Comparison of ENCODE assay signal across 10 mouse cellular contexts in genomic region chr2:174492858-174493257, GRCm38 (mm10). TPM values are rescaled to one million over a fixed set of nuclear protein-coding genes. Genes with fewer than 3 reads are reported as not detected.
DNase-seq lines count a peak whose midpoint lies in the region; ATAC-seq and TF ChIP-seq lines count a peak whose summit lies in the region.
"Had no signal": no experiment of that assay in that cellular context is flagged by ENCODE, and none has a peak within 500 bp of the region (broad histone marks: within the 10 kb centered on the region; RNA-seq: fewer than 3 reads in every experiment).

No protein-coding gene starts in this region.

- no peaks in the 10 kb centered on the region for H3K27me3 ChIP-seq in heart, adult 2 months (ENCODE audit: control insufficient read depth, insufficient read depth, low read length)
- H3K27me3 ChIP-seq in heart, embryonic 12.5 days (replicated peaks): no peaks in the 10 kb centered on the region; the same call in 1 of the 2 replicates
- H3K27me3 ChIP-seq: midbrain, embryonic 12.5 days had no signal

- H3K79me2 ChIP-seq in heart, adult 2 months (replicated peaks; ENCODE audit: control insufficient read depth, insufficient read depth, low read length): no peaks in the 10 kb centered on the region

- no peak overlapping the region for H3K9ac ChIP-seq in heart, adult 2 months (ENCODE audit: low read depth, low read length)
- H3K9ac ChIP-seq in heart, embryonic 12.5 days: no peak overlapping the region
- H3K9ac ChIP-seq: midbrain, embryonic 12.5 days had no signal

- no peak for ATAC-seq in heart, embryonic 12.5 days (ENCODE audit: insufficient number of reproducible peaks, low FRiP score)

- WGBS in heart, adult 2 months: 54% methylated on average over 2 of the region's 2 CpGs
- WGBS in heart, embryonic 12.5 days: 68% methylated on average over 2 of the region's 2 CpGs

- peak; percentile 16 to 23 for DNase-seq in heart, adult 2 months
- peak; percentile 28 to 64 for DNase-seq in right cerebral cortex, adult 2 months (ENCODE audit: low spot score in 2 of 2)
- DNase-seq in right cerebral cortex, postnatal 14 days: no peak
- DNase-seq in lung, postnatal 10 days: peak; percentile 46
- no peak for DNase-seq in cerebellum, adult 11-12 months
- no peak for DNase-seq in ovary, adult 18-20 months (ENCODE audit: low spot score)
- no peak for DNase-seq in urinary bladder, postnatal 25 days (ENCODE audit: low spot score)
- DNase-seq: cerebellum, postnatal 10 days had no signal

- H3K9me3 ChIP-seq in heart, embryonic 12.5 days (replicated peaks): peaks cover 8% of the 10 kb centered on the region; the same call in 1 of the 2 replicates

- TF ChIP-seq POLR2A in heart, adult 2 months (IDR thresholded peaks at IDR 0.05; ENCODE audit: insufficient read depth, low read depth, low read length): no peak

- H3K4me2 ChIP-seq in heart, embryonic 12.5 days: no peak overlapping the region
- H3K4me2 ChIP-seq: midbrain, embryonic 12.5 days had no signal

- H3K36me3 ChIP-seq in heart, adult 2 months (ENCODE audit: control insufficient read depth, insufficient read depth, low read length): no peaks in the 10 kb centered on the region
- H3K36me3 ChIP-seq in heart, embryonic 12.5 days: no peaks in the 10 kb centered on the region
- H3K36me3 ChIP-seq: midbrain, embryonic 12.5 days had no signal

- H3K4me1 ChIP-seq in heart, adult 2 months (ENCODE audit: control insufficient read depth, insufficient read depth, low read length): no peaks in the 10 kb centered on the region
- no peaks in the 10 kb centered on the region for H3K4me1 ChIP-seq in heart, embryonic 12.5 days (replicated peaks)
- H3K4me1 ChIP-seq: midbrain, embryonic 12.5 days had no signal

- intact Hi-C loops in heart, adult 2 months (cut with DNase I): loop anchor here (1.0 kb wide), 1 partner anchor 181 kb away; no protein-coding TSS in a partner anchor

- no peak for TF ChIP-seq EP300 in heart, adult 2 months (IDR thresholded peaks at IDR 0.05; ENCODE audit: insufficient read depth, low read depth, low read length)

- H3K4me3 ChIP-seq in heart, adult 2 months: no peak overlapping the region
- no peak overlapping the region for H3K4me3 ChIP-seq in heart, embryonic 12.5 days
- H3K4me3 ChIP-seq: midbrain, embryonic 12.5 days had no signal

- H3K27ac ChIP-seq in heart, adult 2 months: no peak overlapping the region
- no peak overlapping the region for H3K27ac ChIP-seq in heart, embryonic 12.5 days (ENCODE audit: poor library complexity, severe bottlenecking)
- H3K27ac ChIP-seq: midbrain, embryonic 12.5 days had no signal

- TF ChIP-seq CTCF in heart, adult 2 months (IDR thresholded peaks at IDR 0.05): peak; percentile 69

RNA-seq across cellular contexts. Expression of gene Prelid3b, which starts 20.0 kb away (rescaled TPM):
- 10 to 100 TPM; 53.1 to 57.8 TPM for total RNA-seq in heart, adult 2 months (2021)
- polyA plus RNA-seq in heart, adult 2 months (2012; rRNA removed): 58.8 and 87.6 TPM in 2 replicates
- 136 and 137 TPM in 2 replicates for polyA plus RNA-seq in heart, embryonic 12.5 days (2016; fragmentation: Nextera tagmentation; extraction: Ambion mirVana)

RNA-seq across cellular contexts. Expression of gene Atp5e, which starts 29.0 kb away (rescaled TPM):
- 1,000 to 10,000 TPM; 1,426 to 1,687 TPM for total RNA-seq in heart, adult 2 months (2021)
- 969 and 1,190 TPM in 2 replicates for polyA plus RNA-seq in heart, adult 2 months (2012; rRNA removed)
- polyA plus RNA-seq in heart, embryonic 12.5 days (2016; fragmentation: Nextera tagmentation; extraction: Ambion mirVana): 1,038 and 1,054 TPM in 2 replicates

RNA-seq across cellular contexts. Expression of gene Tubb1, which starts 42.4 kb away (rescaled TPM):
- 10 to 100 TPM in 1 of 2 experiments, 1 to 10 TPM in 1; 4.1 to 21.4 TPM for total RNA-seq in heart, adult 2 months (2021)
- polyA plus RNA-seq in heart, adult 2 months (2012; rRNA removed): 6.8 and 9.7 TPM in 2 replicates
- 7.5 and 13.8 TPM in 2 replicates for polyA plus RNA-seq in heart, embryonic 12.5 days (2016; fragmentation: Nextera tagmentation; extraction: Ambion mirVana)

RNA-seq across cellular contexts. Expression of gene Ctsz, which starts 54.0 kb away (rescaled TPM):
- 10 to 100 TPM; 31.1 to 34.4 TPM for total RNA-seq in heart, adult 2 months (2021)
- polyA plus RNA-seq in heart, adult 2 months (2012; rRNA removed): 49.5 and 59.5 TPM in 2 replicates
- polyA plus RNA-seq in heart, embryonic 12.5 days (2016; fragmentation: Nextera tagmentation; extraction: Ambion mirVana): 95.9 and 101 TPM in 2 replicates

Comparison
In these comparisons a context has a peak if more than half of its experiments do, and no peak if none do; other contexts are left out.
1. DNase-seq: peak in heart, adult 2 months (2 of 2), right cerebral cortex, adult 2 months (2 of 2) and lung, postnatal 10 days (single experiment); none in right cerebral cortex, postnatal 14 days (single experiment), cerebellum, adult 11-12 months (single experiment), ovary, adult 18-20 months (single experiment) and urinary bladder, postnatal 25 days (single experiment).